Mouse (Mus musculus) T-cell, adult 66 days (primary cell): ENCODE measurements around the gene Vmn1r1. TPM values are rescaled to one million over a fixed set of nuclear protein-coding genes. Genes with fewer than 3 reads are reported as not detected.

Experiments
- total RNA-seq, 2 experiments: library from RNA; stranded (reverse); gene quantifications; 3 replicates in 1 of 2; 4 replicates in 1 of 2; pipeline ENCODE4 v1.2.4; 2023

Vmn1r1 gene
- not detected for total RNA-seq

DNA sequence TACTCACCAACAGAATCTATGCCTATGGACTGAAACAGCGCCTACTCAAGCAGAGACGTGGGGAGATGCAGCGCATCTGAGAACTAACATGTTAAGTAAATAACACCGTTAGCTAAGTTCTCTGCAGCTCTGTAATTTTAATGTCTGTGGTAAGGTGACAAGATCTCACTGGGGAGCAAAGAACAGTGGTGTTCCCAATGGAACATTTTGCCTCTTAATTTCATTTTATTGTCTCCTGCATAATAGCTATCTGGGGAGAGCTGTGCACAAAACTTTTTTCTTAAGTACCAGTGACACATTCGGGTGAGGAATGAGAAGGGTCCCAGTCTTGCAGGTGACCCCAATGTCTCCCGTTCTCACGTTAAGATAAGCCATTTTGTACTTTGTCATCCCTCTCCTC lies at the start of gene Vmn1r1:
Gene Vmn1r1 (minus strand): TSS at position 101 of the 400 bp plus-strand sequence.

DNA sequence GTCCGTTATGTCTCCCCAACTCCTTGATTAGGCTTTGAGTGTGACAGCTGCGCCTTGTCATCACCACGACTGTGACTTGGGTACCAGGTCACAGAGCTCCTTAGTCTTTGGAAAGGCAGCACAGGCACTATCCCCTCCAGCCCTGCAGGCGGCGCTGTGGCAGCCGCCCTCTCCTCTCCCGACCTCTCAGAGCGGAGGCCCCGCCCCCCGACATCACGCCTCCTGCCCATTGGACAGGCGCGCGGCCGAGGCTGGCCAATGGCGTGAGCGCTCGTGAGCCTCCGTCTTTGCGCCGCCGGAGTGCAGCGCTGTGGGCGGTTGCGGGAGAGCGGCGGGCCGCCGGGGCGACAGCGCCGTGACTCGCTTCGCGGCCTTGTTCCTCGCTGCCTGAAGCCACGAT lies 39.8 kb downstream of the Vmn1r1 start, which contains the start of gene Srp9:
Gene Srp9 (plus strand): TSS at position 232 of the 400 bp plus-strand sequence.

Other genes with a start within 250 kb of the Vmn1r1 start
- gene Enah, start 144.5 kb downstream of the Vmn1r1 start, total RNA-seq: under 1 TPM; 0.12 to 0.17 TPM
- gene Srp9, start 39.7 kb downstream of the Vmn1r1 start, total RNA-seq: 10 to 100 TPM; 76.4 to 85.3 TPM
- 10 to 100 TPM; 41.9 to 45.3 TPM for gene Degs1, start 118.3 kb upstream of the Vmn1r1 start, total RNA-seq
- 10 to 100 TPM; 51.8 to 55.3 TPM for gene Fbxo28, start 177.1 kb upstream of the Vmn1r1 start, total RNA-seq
- gene Trp53bp2, start 244.7 kb upstream of the Vmn1r1 start, total RNA-seq: 10 to 100 TPM; 28.5 to 31.8 TPM